Mouse (Mus musculus): ENCODE data around the gene Hbq1a. TPM values are rescaled to one million over a fixed set of nuclear protein-coding genes. Genes with fewer than 3 reads are reported as not detected.

Hbq1a gene
- total and polyA plus RNA-seq, 3 experiments: not detected

GRCm38 (mm10) chr11:32271178-32271577 is 28.7 kb upstream of the Hbq1a start:
- Histone ChIP-seq H3K9ac (ENCODE audit: insufficient read depth, low read depth) (no peak overlapping the region), H3K27me3 (replicated peaks) (peaks cover 2% of the 10 kb centered on the region), H3K27ac (ENCODE audit: insufficient read depth, low read depth) (no peak overlapping the region), H3K4me3 (replicated peaks in 1 of 3; ENCODE audit: low read depth in 2 of 3, low read length in 2 of 3, poor library complexity in 1 of 3) (no peak overlapping the region), H3K4me2 (ENCODE audit: insufficient read depth, low read depth, poor library complexity, severe bottlenecking) (no peak overlapping the region), H3K36me3 (replicated peaks in 1 of 2; ENCODE audit: control insufficient read depth in 1 of 2, insufficient read depth in 1 of 2, low read length in 1 of 2) (no peaks in the 10 kb centered on the region), H3K4me1 (ENCODE audit: control insufficient read depth in 1 of 2, insufficient read depth in 2 of 2) (peaks cover 13 to 30% of the 10 kb centered on the region in 2 experiments), H3K9me3 (replicated peaks; ENCODE audit: low read length) (no peaks in the 10 kb centered on the region), H3K79me2 (replicated peaks; ENCODE audit: control insufficient read depth, extremely low read depth, insufficient read depth, poor library complexity, severe bottlenecking) (peaks cover 4% of the 10 kb centered on the region; the same call in 1 of the 2 replicates)
- dilution Hi-C loops (cut with MboI; ENCODE audit: extremely low pct_ligation_motif_present, extremely low pct_unique_long_range_greater_than_20kb, low sequenced_read_pairs): no loop called here
- in situ Hi-C loops (cut with MboI; ENCODE audit: low pct_ligation_motif_present, low pct_unique_long_range_greater_than_20kb, low sequenced_read_pairs): no loop called here
- TF ChIP-seq CTCF (conservative IDR thresholded peaks at IDR 0.05 in 1 of 2, IDR thresholded peaks at IDR 0.05 in 1 of 2; ENCODE audit: low read depth in 2 of 2, low read length in 2 of 2): no peak
- TF ChIP-seq BHLHE40 (IDR thresholded peaks at IDR 0.05; ENCODE audit: low read depth, low read length): peak; percentile 99
- no peak for TF ChIP-seq USF1 (IDR thresholded peaks at IDR 0.05; ENCODE audit: low read depth, low read length)
- no peak for TF ChIP-seq USF2 (conservative IDR thresholded peaks at IDR 0.05; ENCODE audit: low read depth, low read length)
- peak; percentile 98 for TF ChIP-seq TCF12 (IDR thresholded peaks at IDR 0.05; ENCODE audit: low read depth, low read length)
- TF ChIP-seq JUND (conservative IDR thresholded peaks at IDR 0.05; ENCODE audit: low read depth, low read length): peak; percentile 41; the same call in 1 of the 2 replicates
- TF ChIP-seq ETS1 (conservative IDR thresholded peaks at IDR 0.05; ENCODE audit: low read depth, low read length): peak; percentile 94
- no peak for TF ChIP-seq ZC3H11A (IDR thresholded peaks at IDR 0.05; ENCODE audit: low read depth, low read length)
- no peak for TF ChIP-seq MAZ (IDR thresholded peaks at IDR 0.05; ENCODE audit: low read depth, low read length)
- TF ChIP-seq MEF2A (IDR thresholded peaks at IDR 0.05; ENCODE audit: borderline replicate concordance, low read depth, low read length): peak; percentile 71; the same call in 1 of the 2 replicates
- TF ChIP-seq RCOR1 (conservative IDR thresholded peaks at IDR 0.05; ENCODE audit: low read depth, low read length): peak; percentile 86
- peak; percentile 95 for TF ChIP-seq MAX (IDR thresholded peaks at IDR 0.05; ENCODE audit: low read length)
- no peak for TF ChIP-seq GABPA (IDR thresholded peaks at IDR 0.05; ENCODE audit: insufficient replicate concordance, low read depth, low read length)
- no peak for TF ChIP-seq ZNF384 (IDR thresholded peaks at IDR 0.05; ENCODE audit: low read depth, low read length)
- TF ChIP-seq SMC3 (IDR thresholded peaks at IDR 0.05; ENCODE audit: low read depth, low read length): no peak
- no peak for TF ChIP-seq POLR2AphosphoS2 (IDR thresholded peaks at IDR 0.05; ENCODE audit: low read depth, low read length)
- peak; percentile 14; the same call in 1 of the 2 replicates for TF ChIP-seq ELF1 (IDR thresholded peaks at IDR 0.05; ENCODE audit: low read depth, low read length)
- TF ChIP-seq NRF1 (IDR thresholded peaks at IDR 0.05; ENCODE audit: low read depth, low read length): no peak
- TF ChIP-seq MAFK (IDR thresholded peaks at IDR 0.05; ENCODE audit: insufficient replicate concordance, low read length): peak; percentile 54; the same call in 1 of the 2 replicates
- no peak for TF ChIP-seq UBTF (IDR thresholded peaks at IDR 0.05; ENCODE audit: low read depth, low read length)
- TF ChIP-seq NELFE (IDR thresholded peaks at IDR 0.05; ENCODE audit: low read depth, low read length): no peak
- no peak for TF ChIP-seq PAX5 (IDR thresholded peaks at IDR 0.05; ENCODE audit: low read length)
- TF ChIP-seq POLR2A (IDR thresholded peaks at IDR 0.05; ENCODE audit: low read depth, low read length): no peak
- no peak for TF ChIP-seq CHD1 (IDR thresholded peaks at IDR 0.05; ENCODE audit: low read depth, low read length)
- TF ChIP-seq MXI1 (IDR thresholded peaks at IDR 0.05; ENCODE audit: low read depth, low read length): peak; percentile 67; the same call in 1 of the 2 replicates
- TF ChIP-seq RAD21 (IDR thresholded peaks at IDR 0.05; ENCODE audit: low read depth, low read length): no peak
- no peak; the same call in 1 of the 2 replicates for TF ChIP-seq SIN3A (IDR thresholded peaks at IDR 0.05; ENCODE audit: low read length)
- no peak; the same call in 1 of the 2 replicates for TF ChIP-seq HCFC1 (IDR thresholded peaks at IDR 0.05; ENCODE audit: low read depth, low read length)
- no peak for TF ChIP-seq ZKSCAN1 (IDR thresholded peaks at IDR 0.05; ENCODE audit: borderline replicate concordance, low read depth, low read length)
- TF ChIP-seq EP300 (IDR thresholded peaks at IDR 0.05; ENCODE audit: low read length): peak; percentile 94
- no peak for TF ChIP-seq ZMIZ1 (IDR thresholded peaks at IDR 0.05; ENCODE audit: low read depth, low read length)
- TF ChIP-seq IRF4 (IDR thresholded peaks at IDR 0.05; ENCODE audit: low read depth, low read length): peak; percentile 80
- TF ChIP-seq TBP (conservative IDR thresholded peaks at IDR 0.05; ENCODE audit: low read depth, low read length): no peak
- TF ChIP-seq JUN (IDR thresholded peaks at IDR 0.05; ENCODE audit: insufficient read depth, low read depth, low read length): no peak; the same call in 1 of the 2 replicates
- TF ChIP-seq MYC (IDR thresholded peaks at IDR 0.05; ENCODE audit: low read depth, low read length): peak; percentile 97
- no peak for TF ChIP-seq E2F4 (IDR thresholded peaks at IDR 0.05; ENCODE audit: insufficient replicate concordance, low read depth, low read length)
- no peak for TF ChIP-seq KAT2A (IDR thresholded peaks at IDR 0.05; ENCODE audit: insufficient replicate concordance, low read length)
- TF ChIP-seq CHD2 (IDR thresholded peaks at IDR 0.05; ENCODE audit: low read length): peak; percentile 67; the same call in 1 of the 2 replicates
- peak; percentile 86 for DNase-seq (ENCODE audit: extremely low read depth)

Data from CH12.LX (cell line).